In genomic region chr10:128744680-128745601, GRCm38 (mm10) we compare ENCODE assay signal across 7 mouse cellular contexts. TPM values are rescaled to one million over a fixed set of nuclear protein-coding genes. Genes with fewer than 3 reads are reported as not detected.
A peak's percentile ranks its signal among the peaks of the same experiment; 100 is the strongest.
DNase-seq lines count a peak whose midpoint lies in the region; ATAC-seq and TF ChIP-seq lines count a peak whose summit lies in the region.

Gene Dgka, minus strand, starts transcription at chr10:128744855.

- H3K36me3 ChIP-seq in forebrain, embryonic 12.5 days (replicated peaks), result no peaks in the 10 kb centered on the region
- H3K36me3 ChIP-seq in hindbrain, postnatal 0 days (ENCODE audit: insufficient read depth, low read length), result no peaks in the 10 kb centered on the region
- H3K36me3 ChIP-seq in liver, postnatal 0 days (replicated peaks; ENCODE audit: insufficient read depth, low read length), result no peaks in the 10 kb centered on the region
- no peaks in the 10 kb centered on the region for H3K36me3 ChIP-seq in neural tube, embryonic 15.5 days

- peaks cover 49% of the 10 kb centered on the region for H3K27me3 ChIP-seq in forebrain, embryonic 12.5 days
- H3K27me3 ChIP-seq in hindbrain, postnatal 0 days (ENCODE audit: insufficient read depth, low read length), result no peaks in the 10 kb centered on the region; the same call in 1 of the 2 replicates
- peaks cover 6% of the 10 kb centered on the region; the same call in 1 of the 2 replicates for H3K27me3 ChIP-seq in liver, postnatal 0 days (ENCODE audit: insufficient read depth, low read length)
- H3K27me3 ChIP-seq in neural tube, embryonic 15.5 days (replicated peaks), result peaks cover 45% of the 10 kb centered on the region

- H3K9ac ChIP-seq in forebrain, embryonic 12.5 days, result peak within 1 kb of the TSS; percentile 74
- H3K9ac ChIP-seq in hindbrain, postnatal 0 days (replicated peaks; ENCODE audit: low read length), result peak within 1 kb of the TSS; percentile 67
- H3K9ac ChIP-seq in liver, postnatal 0 days (replicated peaks), result peak within 1 kb of the TSS; percentile 71
- H3K9ac ChIP-seq in neural tube, embryonic 15.5 days (replicated peaks), result peak within 1 kb of the TSS; percentile 69

- 23% methylated on average over 18 of the region's 18 CpGs for WGBS in forebrain, embryonic 12.5 days
- WGBS in hindbrain, postnatal 0 days, result 22% methylated on average over 18 of the region's 18 CpGs
- 29% methylated on average over 18 of the region's 18 CpGs for WGBS in liver, postnatal 0 days (ENCODE audit: insufficient replicate concordance)
- 26% methylated on average over 18 of the region's 18 CpGs for WGBS in neural tube, embryonic 15.5 days

- DNase-seq in NIH3T3 (ENCODE audit: low read depth), result peak; percentile 60
- DNase-seq in hindbrain, postnatal 0 days (ENCODE audit: low spot score), result peak; percentile 25
- DNase-seq in liver, postnatal 0 days, result peak; percentile 21

- peak within 1 kb of the TSS; percentile 58 for H3K4me3 ChIP-seq in forebrain, embryonic 12.5 days (replicated peaks)
- peak within 1 kb of the TSS; percentile 70 for H3K4me3 ChIP-seq in hindbrain, postnatal 0 days (ENCODE audit: low read length)
- peak within 1 kb of the TSS; percentile 60 for H3K4me3 ChIP-seq in liver, postnatal 0 days (ENCODE audit: low read depth, low read length)
- peak within 1 kb of the TSS; percentile 58 for H3K4me3 ChIP-seq in neural tube, embryonic 15.5 days (replicated peaks)

- peak within 1 kb of the TSS; percentile 93 for H3K4me2 ChIP-seq in forebrain, embryonic 12.5 days
- H3K4me2 ChIP-seq in hindbrain, postnatal 0 days (ENCODE audit: low read depth, low read length), result peak within 1 kb of the TSS; percentile 97
- H3K4me2 ChIP-seq in liver, postnatal 0 days (ENCODE audit: low read depth, low read length), result peak within 1 kb of the TSS; percentile 76
- peak within 1 kb of the TSS; percentile 97 for H3K4me2 ChIP-seq in neural tube, embryonic 15.5 days

- TF ChIP-seq CTCF in hindbrain, postnatal 0 days (IDR thresholded peaks at IDR 0.05; ENCODE audit: low read depth), result 0 out of 2 replicates have a peak, but pooled peaks have one; percentile 39
- TF ChIP-seq CTCF in liver, postnatal 0 days (IDR thresholded peaks at IDR 0.05; ENCODE audit: low read depth), result peak; percentile 40; the same call in 1 of the 2 replicates

- H3K4me1 ChIP-seq in forebrain, embryonic 12.5 days, result peaks cover 26% of the 10 kb centered on the region
- H3K4me1 ChIP-seq in hindbrain, postnatal 0 days (ENCODE audit: insufficient read depth, low read length), result peaks cover 25% of the 10 kb centered on the region
- peaks cover 34% of the 10 kb centered on the region for H3K4me1 ChIP-seq in liver, postnatal 0 days (ENCODE audit: insufficient read depth)
- H3K4me1 ChIP-seq in neural tube, embryonic 15.5 days, result peaks cover 40% of the 10 kb centered on the region

- H3K27ac ChIP-seq in forebrain, embryonic 12.5 days, result no peak within 1 kb of the TSS
- H3K27ac ChIP-seq in hindbrain, postnatal 0 days, result no peak within 1 kb of the TSS
- peak within 1 kb of the TSS; percentile 91 for H3K27ac ChIP-seq in liver, postnatal 0 days (ENCODE audit: low read depth)
- H3K27ac ChIP-seq in neural tube, embryonic 15.5 days (replicated peaks), result peak within 1 kb of the TSS; percentile 25; the same call in 1 of the 2 replicates

- no peak for TF ChIP-seq EP300 in liver, postnatal 0 days (IDR thresholded peaks at IDR 0.05; ENCODE audit: low read depth)

- no peaks in the 10 kb centered on the region for H3K9me3 ChIP-seq in forebrain, embryonic 12.5 days
- H3K9me3 ChIP-seq in hindbrain, postnatal 0 days (ENCODE audit: low read length), result no peaks in the 10 kb centered on the region
- no peaks in the 10 kb centered on the region for H3K9me3 ChIP-seq in liver, postnatal 0 days (ENCODE audit: low read length)
- no peaks in the 10 kb centered on the region for H3K9me3 ChIP-seq in neural tube, embryonic 15.5 days (replicated peaks)

- ATAC-seq in CD4-positive, CD25-positive, alpha-beta regulatory T cell, adult 4 months, result peak; percentile 26
- ATAC-seq in forebrain, embryonic 12.5 days (ENCODE audit: low FRiP score), result no peak
- no peak for ATAC-seq in hindbrain, postnatal 0 days
- no peak for ATAC-seq in liver, postnatal 0 days
- ATAC-seq in neural tube, embryonic 15.5 days (ENCODE audit: low FRiP score), result no peak
- ATAC-seq in megakaryocyte-erythroid progenitor cell, adult 5-6 weeks (replicated peaks; ENCODE audit: low FRiP score, low TSS enrichment, poor library complexity, severe bottlenecking), result no peak

RNA-seq across cellular contexts. Expression of gene Dgka, which starts in this region (rescaled TPM):
- 100 to 1,000 TPM; 322 to 370 TPM for polyA plus RNA-seq in CD4-positive, CD25-positive, alpha-beta regulatory T cell, adult 4 months (2017; shearing (Covaris generic))
- polyA plus RNA-seq in forebrain, embryonic 12.5 days (2016; fragmentation: Nextera tagmentation; extraction: Ambion mirVana), result 3.9 and 4.2 TPM in 2 replicates
- 6.2 and 6.6 TPM in 2 replicates for total RNA-seq in hindbrain, postnatal 0 days (2014; rRNA removed)
- polyA plus RNA-seq in hindbrain, postnatal 0 days (2015; fragmentation: Nextera tagmentation; extraction: Ambion mirVana), result 6.2 and 6.7 TPM in 2 replicates
- polyA plus RNA-seq in liver, postnatal 0 days (2015; fragmentation: Nextera tagmentation; extraction: Ambion mirVana), result 2.5 and 2.9 TPM in 2 replicates
- 7.7 and 13.2 TPM in 2 replicates for polyA plus RNA-seq in neural tube, embryonic 15.5 days (2015; fragmentation: Nextera tagmentation; extraction: Ambion mirVana)
- total RNA-seq in megakaryocyte-erythroid progenitor cell, adult 5-6 weeks (2014; fragmentation: Nextera tagmentation), result 10.6 and 11.4 TPM in 2 replicates
- 1.0 and 6.1 TPM in 2 replicates for total RNA-seq in megakaryocyte-erythroid progenitor cell, adult 5-6 weeks (2017)

Comparison
In these comparisons a context has a peak if more than half of its experiments do, and no peak if none do; other contexts are left out.
1. RNA of gene Dgka (polyA plus RNA-seq): 322 to 370 TPM in CD4-positive, CD25-positive, alpha-beta regulatory T cell, adult 4 months; 7.7 to 13.2 TPM in neural tube, embryonic 15.5 days, 6.2 to 6.7 TPM in hindbrain, postnatal 0 days, 3.9 to 4.2 TPM in forebrain, embryonic 12.5 days and 2.5 to 2.9 TPM in liver, postnatal 0 days; every median in the first group is over 10 times any median in the second.
2. H3K27ac ChIP-seq: peak in liver, postnatal 0 days (single experiment) and neural tube, embryonic 15.5 days (single experiment); none in forebrain, embryonic 12.5 days (single experiment) and hindbrain, postnatal 0 days (single experiment).
3. Peak in every context shown above with its lines, with median percentiles within 50 percentile points of each other: DNase-seq, H3K4me2 ChIP-seq, H3K4me3 ChIP-seq and H3K9ac ChIP-seq.